Mouse (Mus musculus) kidney, postnatal 0 days (tissue): ENCODE measurements at regions not wholly inside any gene's neighbourhood (a gene's known extent, or its start where the extent isn't known, plus 50 kb on each side); places are given as distances from the start of the nearest gene placed in this dataset.

Experiments
- ATAC-seq: fragments of 200-750 bp; cut with Nextera tagmentation; replicated peaks from 2 replicates; pipeline ENCODE4 v1.8.0; 2017; ENCODE audit warnings: low read depth, moderate number of reproducible peaks, moderate TSS enrichment, moderate library complexity; ENCODE audit not compliant: low FRiP score
- DNase-seq: peaks from one replicate; pipeline ENCODE4 v3.0.0-alpha.2; 2016; ENCODE audit warnings: low spot score
- H3K27ac ChIP-seq: fragments of 300-500 bp; sonication (generic); 2 replicates; pipeline ENCODE4 v1.5.1; 2014; ENCODE audit warnings: mild to moderate bottlenecking
- H3K27me3 ChIP-seq: fragments of 300-500 bp; sonication (generic); 2 replicates; pipeline ENCODE4 v1.6.1; 2014; ENCODE audit warnings: low read length, mixed read lengths; ENCODE audit not compliant: insufficient read depth
- H3K36me3 ChIP-seq: fragments of 300-500 bp; sonication (generic); 2 replicates; pipeline ENCODE4 v1.6.1; 2014; ENCODE audit warnings: low read length, mixed read lengths; ENCODE audit not compliant: insufficient read depth
- H3K4me1 ChIP-seq: fragments of 300-500 bp; sonication (generic); replicated peaks from 2 replicates; pipeline ENCODE4 v1.6.1; 2014; ENCODE audit warnings: antibody characterized with exemption, low read length, mixed read lengths; ENCODE audit not compliant: insufficient read depth
- H3K4me2 ChIP-seq: fragments of 300-500 bp; sonication (generic); 2 replicates; pipeline ENCODE4 v1.6.1; 2014; ENCODE audit warnings: mild to moderate bottlenecking, low read length, moderate library complexity, mixed read lengths
- H3K4me3 ChIP-seq: fragments of 300-500 bp; sonication (generic); replicated peaks from 2 replicates; pipeline ENCODE4 v1.5.1; 2014; ENCODE audit warnings: low read depth, low read length
- H3K9ac ChIP-seq: fragments of 300-500 bp; sonication (generic); 2 replicates; pipeline ENCODE4 v1.6.1; 2014; ENCODE audit warnings: low read depth, low read length
- H3K9me3 ChIP-seq: fragments of 300-500 bp; sonication (generic); replicated peaks from 2 replicates; pipeline ENCODE4 v1.6.1; 2016; ENCODE audit warnings: low read length, inconsistent platforms, mixed read lengths
- CTCF ChIP-seq: IDR thresholded peaks from 2 replicates; pipeline ENCODE4 v1.5.1; 2016; ENCODE audit warnings: antibody characterized with exemption, low read depth, mild to moderate bottlenecking, moderate library complexity
- WGBS: fragments of 180-500 bp; shearing (Covaris S2); extraction: QIAGEN DNeasy Blood & Tissue Kit; methylation state at CpG from one replicate; pipeline ENCODE4 v1.1.7; 2014; 5-methylcytosine and 5-hydroxymethylcytosine counted together

DNA sequence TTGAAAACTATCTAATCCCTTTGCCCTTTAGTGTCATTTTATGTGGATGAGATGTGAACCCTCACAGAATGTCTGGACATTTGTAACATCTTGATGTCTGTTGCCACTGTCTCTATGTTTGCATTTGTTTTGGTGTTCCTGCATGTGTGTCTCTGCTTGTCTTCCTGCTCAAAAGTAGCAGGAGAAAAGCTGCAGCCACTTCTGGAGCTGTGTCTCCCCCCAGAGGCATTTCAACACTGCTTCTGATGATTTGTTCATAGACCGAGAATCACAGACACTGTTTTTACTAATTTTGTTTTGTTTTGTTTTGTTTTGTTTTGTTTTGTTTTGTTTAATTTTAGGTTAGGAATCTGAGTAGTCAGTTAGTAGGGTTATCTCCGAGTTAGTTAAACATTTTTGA, 883.8 kb downstream of the Gbe1 start:
- DNase-seq: peak; percentile 28
- 64% methylated on average over 2 of the region's 2 CpGs for WGBS

DNA sequence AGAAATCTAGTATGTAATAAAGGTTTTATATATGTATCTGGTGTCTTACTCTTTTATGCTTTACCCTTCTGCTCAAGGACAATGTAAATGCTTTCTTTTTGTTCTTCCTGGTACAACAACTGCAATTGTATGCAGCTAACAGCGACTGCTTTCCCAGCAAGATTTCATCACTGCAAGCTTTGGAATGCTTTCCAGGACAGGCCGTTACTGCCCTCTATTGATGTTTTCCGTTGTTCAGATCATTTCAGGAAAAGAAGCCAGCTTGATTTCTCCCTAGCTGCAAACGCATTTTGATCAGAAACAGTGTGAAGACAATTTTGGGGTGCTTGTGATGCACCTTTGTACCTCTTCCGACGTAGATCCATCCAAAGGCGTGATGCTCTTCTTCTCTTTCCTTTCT, 895.1 kb downstream of the Gbe1 start:
- peak; percentile 8 for DNase-seq
- TF ChIP-seq CTCF: peak; percentile 50

More for the DNA sequence above, 883.8 kb downstream of the Gbe1 start:
- Histone ChIP-seq H3K4me1 (no peaks in the 10 kb centered on the region), H3K4me3 (no peak overlapping the region), H3K9ac (no peak overlapping the region), H3K4me2 (no peak overlapping the region), H3K9me3 (no peaks in the 10 kb centered on the region), H3K27ac (no peak overlapping the region), H3K27me3 (no peaks in the 10 kb centered on the region), H3K36me3 (no peaks in the 10 kb centered on the region)
- no peak for ATAC-seq
- peak; percentile 35; the same call in 1 of the 2 replicates for TF ChIP-seq CTCF

DNA sequence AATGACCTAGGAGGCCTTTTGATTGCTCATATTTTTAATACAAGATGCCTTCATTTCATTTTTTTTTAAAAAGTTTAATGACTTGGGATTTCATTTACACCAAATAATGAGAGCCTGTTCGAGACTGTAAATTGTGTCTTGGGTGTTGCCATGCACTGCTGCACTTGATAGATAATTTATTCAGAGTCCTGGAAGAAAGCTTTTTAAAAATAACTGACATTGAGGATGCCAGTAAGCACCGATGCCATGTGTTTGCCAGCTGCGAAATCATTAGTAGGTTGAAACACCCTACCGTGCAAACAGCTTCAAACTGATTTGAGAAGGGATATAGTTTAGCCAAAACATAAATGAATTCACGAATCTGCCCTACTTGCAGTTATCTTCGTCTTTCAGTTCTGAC, 910.7 kb downstream of the Gbe1 start:
- Histone ChIP-seq H3K36me3 (no peaks in the 10 kb centered on the region), H3K9ac (no peak overlapping the region), H3K4me3 (no peak overlapping the region), H3K27me3 (no peaks in the 10 kb centered on the region), H3K27ac (no peak overlapping the region), H3K9me3 (no peaks in the 10 kb centered on the region), H3K4me1 (no peaks in the 10 kb centered on the region), H3K4me2 (no peak overlapping the region)
- no peak for DNase-seq
- ATAC-seq: no peak
- WGBS: 65% methylated on average over 6 of the region's 6 CpGs
- no peak for TF ChIP-seq CTCF

More for the DNA sequence above, 895.1 kb downstream of the Gbe1 start:
- H3K4me3 ChIP-seq: no peak overlapping the region
- H3K4me2 ChIP-seq: no peak overlapping the region
- H3K9me3 ChIP-seq: no peaks in the 10 kb centered on the region
- H3K36me3 ChIP-seq: no peaks in the 10 kb centered on the region
- H3K4me1 ChIP-seq: no peaks in the 10 kb centered on the region
- WGBS: 52% methylated on average over 7 of the region's 7 CpGs
- H3K27ac ChIP-seq: no peak overlapping the region
- no peak for ATAC-seq
- no peaks in the 10 kb centered on the region for H3K27me3 ChIP-seq
- H3K9ac ChIP-seq: no peak overlapping the region

DNA sequence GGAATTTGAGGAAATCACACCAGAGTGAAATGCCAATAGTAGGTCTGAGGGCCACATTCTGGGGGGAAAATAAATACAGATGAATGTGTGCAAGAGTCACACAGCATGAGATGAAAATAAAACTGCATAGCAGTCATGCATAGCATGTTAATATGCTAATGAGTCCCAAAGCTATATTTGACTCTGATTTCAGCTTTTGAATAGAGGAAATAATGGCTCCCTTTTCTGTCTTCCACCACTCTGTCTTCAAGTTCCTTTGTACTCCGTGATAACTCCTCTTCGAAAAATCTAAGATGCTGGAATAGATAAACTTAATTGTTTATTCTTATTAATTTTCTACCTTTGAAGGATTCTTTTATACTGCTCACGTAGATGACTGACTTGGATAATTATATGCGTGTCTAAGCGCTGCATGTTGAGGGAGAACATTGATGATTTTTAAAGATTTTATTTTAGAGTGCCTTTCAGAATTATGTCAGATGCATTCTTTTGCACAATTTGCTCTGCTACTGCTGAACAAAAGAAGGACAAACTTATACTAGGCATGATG, 916.4 kb downstream of the Gbe1 start:
- Histone ChIP-seq H3K4me3 (no peak overlapping the region), H3K9me3 (no peaks in the 10 kb centered on the region), H3K9ac (no peak overlapping the region), H3K36me3 (no peaks in the 10 kb centered on the region), H3K27ac (no peak overlapping the region), H3K4me2 (no peak overlapping the region), H3K4me1 (no peaks in the 10 kb centered on the region), H3K27me3 (no peaks in the 10 kb centered on the region)
- no peak for TF ChIP-seq CTCF
- DNase-seq: no peak
- WGBS: 89% methylated on average over 5 of the region's 5 CpGs
- ATAC-seq: no peak

DNA sequence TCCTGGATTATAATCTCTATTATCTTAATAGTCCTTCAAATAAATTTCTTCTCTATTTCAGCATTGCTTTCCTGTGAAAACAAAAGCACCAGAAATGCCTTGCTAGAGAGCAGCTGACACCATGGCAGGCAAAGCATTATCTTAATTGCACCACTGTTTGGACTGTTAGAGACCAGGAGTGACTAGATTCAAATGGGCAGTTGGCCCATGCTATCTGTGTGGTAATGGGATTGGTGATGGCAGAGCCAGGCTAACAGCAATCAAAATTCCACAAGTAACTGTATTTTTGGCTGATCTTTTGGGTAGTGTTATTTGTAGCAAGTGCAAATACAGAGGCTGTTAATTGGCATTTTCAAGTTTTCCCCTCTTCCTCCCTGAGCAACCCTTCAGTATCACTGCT, 929.3 kb downstream of the Gbe1 start:
- H3K27ac ChIP-seq: no peak overlapping the region
- no peaks in the 10 kb centered on the region for H3K36me3 ChIP-seq
- no peaks in the 10 kb centered on the region for H3K27me3 ChIP-seq
- ATAC-seq (no peak), DNase-seq (no peak)
- no peaks in the 10 kb centered on the region for H3K4me1 ChIP-seq
- no peak overlapping the region for H3K4me2 ChIP-seq
- H3K4me3 ChIP-seq: no peak overlapping the region
- no peak for TF ChIP-seq CTCF
- H3K9ac ChIP-seq: no peak overlapping the region
- H3K9me3 ChIP-seq: no peaks in the 10 kb centered on the region

DNA sequence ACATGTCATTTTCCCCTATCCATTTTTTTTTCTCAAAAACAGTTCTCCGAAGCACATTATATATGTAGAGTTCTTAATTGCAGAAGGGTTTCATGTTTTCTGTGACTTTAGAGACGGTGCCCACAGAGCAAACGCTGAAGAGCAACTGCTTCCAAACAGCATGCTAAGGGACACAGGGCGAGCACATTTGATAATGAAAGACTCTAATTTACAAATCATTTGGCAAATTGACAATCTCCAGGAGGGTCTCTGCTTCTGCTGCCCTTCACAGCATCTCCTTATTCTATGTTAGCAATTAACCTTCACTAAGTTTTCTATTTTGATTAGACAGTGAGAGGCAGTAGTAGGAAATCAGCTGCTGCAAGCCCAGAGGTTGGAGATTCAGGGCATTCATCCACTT, 929.7 kb downstream of the Gbe1 start:
- H3K4me2 ChIP-seq: no peak overlapping the region
- DNase-seq (no peak), ATAC-seq (no peak)
- H3K27ac ChIP-seq: no peak overlapping the region
- no peaks in the 10 kb centered on the region for H3K4me1 ChIP-seq
- H3K36me3 ChIP-seq: no peaks in the 10 kb centered on the region
- no peak overlapping the region for H3K4me3 ChIP-seq
- H3K9ac ChIP-seq: no peak overlapping the region
- no peak for TF ChIP-seq CTCF
- no peaks in the 10 kb centered on the region for H3K9me3 ChIP-seq
- 81% methylated on average over 4 of the region's 4 CpGs for WGBS
- no peaks in the 10 kb centered on the region for H3K27me3 ChIP-seq

DNA sequence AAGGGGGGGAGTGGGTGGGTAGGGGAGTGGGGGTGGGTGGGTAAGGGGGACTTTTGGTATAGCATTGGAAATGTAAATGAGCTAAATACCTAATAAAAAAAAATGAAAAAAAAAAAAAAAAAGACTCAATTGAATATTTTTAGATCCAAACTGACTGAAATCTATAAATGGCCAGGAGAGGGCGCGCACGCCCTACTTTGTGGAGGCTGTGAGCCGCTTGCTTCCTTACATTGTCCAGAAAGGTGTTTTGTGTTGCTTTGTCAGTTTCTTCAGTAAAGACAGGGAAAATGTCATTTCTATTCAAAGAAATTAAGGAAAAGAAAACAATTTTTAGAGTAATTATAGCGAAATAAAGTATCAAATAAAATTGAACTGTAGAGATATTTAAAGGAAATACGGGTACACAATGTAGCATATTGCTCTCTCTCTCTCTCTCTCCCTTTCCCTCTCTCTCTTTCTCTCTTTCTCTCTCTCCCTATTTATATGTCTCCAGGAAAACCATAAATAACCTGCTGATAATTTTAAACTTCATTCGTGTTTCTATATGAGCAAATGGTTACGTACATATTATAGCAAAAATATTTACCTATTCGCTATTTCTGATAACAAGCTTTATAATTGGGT, 933.9 kb downstream of the Gbe1 start:
- Histone ChIP-seq H3K9me3 (no peaks in the 10 kb centered on the region), H3K4me2 (no peak overlapping the region), H3K4me3 (no peak overlapping the region), H3K9ac (no peak overlapping the region), H3K27me3 (no peaks in the 10 kb centered on the region), H3K27ac (no peak overlapping the region), H3K36me3 (no peaks in the 10 kb centered on the region), H3K4me1 (no peaks in the 10 kb centered on the region)
- TF ChIP-seq CTCF: peak; percentile 78
- peak; percentile 78 for DNase-seq
- no peak for ATAC-seq
- 35% methylated on average over 9 of the region's 9 CpGs for WGBS
